Mouse (Mus musculus): Measurements from ENCODE around the gene Hdhd3.

Gene Hdhd3

GRCm38 (mm10) chr4:62503374-62503970 lies at the start of gene Hdhd3:
Gene Hdhd3, minus strand, starts transcription at chr4:62503467.
- DNase-seq (ENCODE audit: extremely low spot score), result no peak

GRCm38 (mm10) chr4:62551966-62552365 lies 48.7 kb upstream of the Hdhd3 start:
- DNase-seq (ENCODE audit: extremely low spot score), result no peak

GRCm38 (mm10) chr4:62544801-62545200 lies 41.5 kb upstream of the Hdhd3 start:
- no peak for DNase-seq (ENCODE audit: extremely low spot score)

GRCm38 (mm10) chr4:62543782-62544181 lies 40.5 kb upstream of the Hdhd3 start:
- DNase-seq (ENCODE audit: extremely low spot score), result no peak

GRCm38 (mm10) chr4:62541802-62542201 lies 38.5 kb upstream of the Hdhd3 start:
- DNase-seq (ENCODE audit: extremely low spot score), result no peak

GRCm38 (mm10) chr4:62533729-62534128 lies 30.5 kb upstream of the Hdhd3 start:
- no peak for DNase-seq (ENCODE audit: extremely low spot score)

GRCm38 (mm10) chr4:62527655-62528054 lies 24.4 kb upstream of the Hdhd3 start:
- DNase-seq (ENCODE audit: extremely low spot score), result no peak

GRCm38 (mm10) chr4:62526256-62526655 lies 23.0 kb upstream of the Hdhd3 start:
- no peak for DNase-seq (ENCODE audit: extremely low spot score)

GRCm38 (mm10) chr4:62525489-62525811 lies 22.2 kb upstream of the Hdhd3 start:
- DNase-seq (ENCODE audit: extremely low spot score), result no peak

- DNase-seq (ENCODE audit: extremely low spot score), result peak; percentile 97
Measured at GRCm38 (mm10) chr4:62524651-62525488, 21.6 kb upstream of the Hdhd3 start, which contains the start of the genes Pole3 and 4933430I17Rik. Gene Pole3, minus strand, starts transcription at chr4:62525068. Gene 4933430I17Rik, plus strand, starts transcription at chr4:62525369.

GRCm38 (mm10) chr4:62520892-62521400 lies 17.7 kb upstream of the Hdhd3 start:
- DNase-seq (ENCODE audit: extremely low spot score), result no peak

- peak; percentile 93 for DNase-seq (ENCODE audit: extremely low spot score)
Measured at GRCm38 (mm10) chr4:62519849-62520233, 16.6 kb upstream of the Hdhd3 start, which contains the start of gene Alad. Gene Alad, minus strand, starts transcription at chr4:62519918.

- no peak for DNase-seq (ENCODE audit: extremely low spot score)
Measured at GRCm38 (mm10) chr4:62519122-62519848, 16.0 kb upstream of the Hdhd3 start.

- no peak for DNase-seq (ENCODE audit: extremely low spot score)
Measured at GRCm38 (mm10) chr4:62518416-62519121, 15.3 kb upstream of the Hdhd3 start.

- DNase-seq (ENCODE audit: extremely low spot score), result no peak
Measured at GRCm38 (mm10) chr4:62517538-62518415, 14.5 kb upstream of the Hdhd3 start.

GRCm38 (mm10) chr4:62517046-62517445 lies 13.8 kb upstream of the Hdhd3 start:
- no peak for DNase-seq (ENCODE audit: extremely low spot score)

- no peak for DNase-seq (ENCODE audit: extremely low spot score)
Measured at GRCm38 (mm10) chr4:62516579-62516978, 13.3 kb upstream of the Hdhd3 start.

- no peak for DNase-seq (ENCODE audit: extremely low spot score)
Measured at GRCm38 (mm10) chr4:62516079-62516478, 12.8 kb upstream of the Hdhd3 start.

GRCm38 (mm10) chr4:62515490-62515889 lies 12.2 kb upstream of the Hdhd3 start:
- DNase-seq (ENCODE audit: extremely low spot score), result no peak

GRCm38 (mm10) chr4:62514995-62515394 lies 11.7 kb upstream of the Hdhd3 start:
- DNase-seq (ENCODE audit: extremely low spot score), result no peak
